Mouse (Mus musculus) natural killer cell, adult 2 months (primary cell): ENCODE measurements around the gene Rps17.

ENCODE experiments used
- DNase-seq, 2 experiments: peaks; one replicate each; pipeline ENCODE4 v3.0.0; 2022; ENCODE audit warnings: low spot score in 2 of 2

Rps17 gene

GRCm38 (mm10) chr7:81344544-81345446, at the start of gene Rps17:
Gene Rps17 (minus strand): TSS chr7:81345254.
- DNase-seq = peak; percentile 98

- DNase-seq = no peak
Measured at GRCm38 (mm10) chr7:81379363-81379762, 34.3 kb upstream of the Rps17 start.

GRCm38 (mm10) chr7:81372337-81372920, 27.4 kb upstream of the Rps17 start:
- DNase-seq = no peak

GRCm38 (mm10) chr7:81371811-81372210, 26.8 kb upstream of the Rps17 start:
- no peak for DNase-seq

GRCm38 (mm10) chr7:81369724-81370123, 24.7 kb upstream of the Rps17 start:
- no peak for DNase-seq

GRCm38 (mm10) chr7:81367946-81368345, 22.9 kb upstream of the Rps17 start:
- no peak for DNase-seq

- no peak for DNase-seq
Measured at GRCm38 (mm10) chr7:81356975-81357374, 11.9 kb upstream of the Rps17 start.

- DNase-seq = no peak
Measured at GRCm38 (mm10) chr7:81356360-81356759, 11.3 kb upstream of the Rps17 start.

GRCm38 (mm10) chr7:81355746-81356145, 10.7 kb upstream of the Rps17 start:
- DNase-seq = no peak

- no peak for DNase-seq
Measured at GRCm38 (mm10) chr7:81351826-81352225, 6.8 kb upstream of the Rps17 start.

GRCm38 (mm10) chr7:81348206-81348605, 3.2 kb upstream of the Rps17 start:
- no peak for DNase-seq

GRCm38 (mm10) chr7:81345447-81346170, 555 bp upstream of the Rps17 start:
- no peak for DNase-seq

GRCm38 (mm10) chr7:81343831-81344230, 1.2 kb downstream of the Rps17 start:
- DNase-seq = no peak

GRCm38 (mm10) chr7:81343316-81343715, 1.7 kb downstream of the Rps17 start:
- DNase-seq = no peak

GRCm38 (mm10) chr7:81342356-81343094, 2.5 kb downstream of the Rps17 start:
- DNase-seq = no peak

- peak; percentile 14 to 36 for DNase-seq
Measured at GRCm38 (mm10) chr7:81341563-81341962, 3.5 kb downstream of the Rps17 start.

GRCm38 (mm10) chr7:81339783-81340182, 5.3 kb downstream of the Rps17 start:
- peak; percentile 41 to 67 for DNase-seq

GRCm38 (mm10) chr7:81338522-81338873, 6.6 kb downstream of the Rps17 start:
- no peak for DNase-seq

GRCm38 (mm10) chr7:81337785-81338521, 7.1 kb downstream of the Rps17 start:
- no peak for DNase-seq

GRCm38 (mm10) chr7:81336432-81336786, 8.6 kb downstream of the Rps17 start:
- peak in 1 of 2 experiments; percentile 29 for DNase-seq
